Mouse (Mus musculus) ES-Bruce4 (cell line): Measurements from ENCODE around the gene Raver2. TPM values are rescaled to one million over a fixed set of nuclear protein-coding genes. Genes with fewer than 3 reads are reported as not detected.

Experiments used
- H3K27ac ChIP-seq: 2 replicates; pipeline ENCODE4 v1.5.1; 2012; ENCODE audit warnings: low read length, inconsistent platforms; ENCODE audit not compliant: insufficient read depth
- H3K27me3 ChIP-seq: 2 replicates; pipeline ENCODE4 v1.6.1; 2012; ENCODE audit warnings: mild to moderate bottlenecking, low read length, inconsistent platforms; ENCODE audit not compliant: control insufficient read depth, poor library complexity, insufficient read depth, severe bottlenecking
- H3K36me3 ChIP-seq: 2 replicates; pipeline ENCODE4 v1.6.1; 2012; ENCODE audit warnings: inconsistent platforms, mild to moderate bottlenecking, low read length, moderate library complexity; ENCODE audit not compliant: control insufficient read depth, poor library complexity, insufficient read depth, severe bottlenecking
- H3K4me1 ChIP-seq: one replicate; pipeline ENCODE4 v1.8.1; 2011; ENCODE audit warnings: low read length; ENCODE audit not compliant: control insufficient read depth, insufficient read depth
- H3K4me3 ChIP-seq: 2 replicates; pipeline ENCODE4 v1.5.1; 2011; ENCODE audit warnings: low read depth, mild to moderate bottlenecking, low read length
- H3K9ac ChIP-seq: 2 replicates; pipeline ENCODE4 v1.6.1; 2012; ENCODE audit warnings: low read depth, mild to moderate bottlenecking, inconsistent platforms; ENCODE audit not compliant: poor library complexity, severe bottlenecking
- H3K9me3 ChIP-seq: replicated peaks from 2 replicates; pipeline ENCODE4 v1.6.1; 2012; ENCODE audit warnings: mild to moderate bottlenecking, low read length, inconsistent platforms; ENCODE audit not compliant: control insufficient read depth, poor library complexity, insufficient read depth, severe bottlenecking
- CTCF ChIP-seq: IDR thresholded peaks from one replicate; pipeline ENCODE4 v1.8.1; 2011; ENCODE audit warnings: low read depth, low read length
- EP300 ChIP-seq: IDR thresholded peaks from 2 replicates; pipeline ENCODE4 v1.6.1; 2011; ENCODE audit warnings: low read depth, low read length; ENCODE audit not compliant: insufficient read depth
- POLR2A ChIP-seq: IDR thresholded peaks from one replicate; pipeline ENCODE4 v1.8.1; 2011; ENCODE audit warnings: low read length; ENCODE audit not compliant: insufficient read depth
- polyA plus RNA-seq: library from polyadenylated mRNA; stranded (reverse); fragments of >200 nt; gene quantifications from 2 replicates; pipeline ENCODE4 v1.2.4, GENCODE M21; 2011; ENCODE audit warnings: low read depth; ENCODE audit not compliant: missing spikeins, insufficient read depth, insufficient read length

Gene Raver2
- polyA plus RNA-seq, 1 experiment = 17.0 TPM

DNA sequence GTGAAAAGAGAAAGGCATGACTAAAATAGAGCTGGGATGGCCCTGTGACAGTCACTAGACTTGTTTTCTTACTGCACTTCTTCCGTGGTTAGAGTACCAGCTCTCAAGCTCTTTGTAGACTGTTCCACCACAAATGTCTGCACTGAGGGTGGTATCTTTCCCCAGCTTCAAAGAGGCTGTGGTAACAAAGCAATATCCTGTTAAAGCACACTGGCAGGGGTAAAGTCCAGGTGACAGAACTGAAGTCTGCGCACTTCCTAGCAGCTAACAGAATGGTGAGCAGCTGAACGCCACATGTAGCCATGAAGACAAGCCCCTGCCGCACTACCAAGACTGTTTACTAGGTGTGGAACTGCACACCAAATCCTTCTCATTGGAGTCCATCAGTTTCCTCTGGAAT lies 118.6 kb downstream of the Raver2 start:
- no peak overlapping the region for H3K4me3 ChIP-seq
- H3K27me3 ChIP-seq = no peaks in the 10 kb centered on the region
- no peak overlapping the region for H3K9ac ChIP-seq
- 0 out of 2 replicates have a peak, but pooled peaks cover 2% of the 10 kb centered on the region for H3K36me3 ChIP-seq
- H3K4me1 ChIP-seq = no peaks in the 10 kb centered on the region
- TF ChIP-seq CTCF (no peak), POLR2A (no peak), EP300 (no peak)
- no peak overlapping the region for H3K27ac ChIP-seq
- H3K9me3 ChIP-seq = no peaks in the 10 kb centered on the region

DNA sequence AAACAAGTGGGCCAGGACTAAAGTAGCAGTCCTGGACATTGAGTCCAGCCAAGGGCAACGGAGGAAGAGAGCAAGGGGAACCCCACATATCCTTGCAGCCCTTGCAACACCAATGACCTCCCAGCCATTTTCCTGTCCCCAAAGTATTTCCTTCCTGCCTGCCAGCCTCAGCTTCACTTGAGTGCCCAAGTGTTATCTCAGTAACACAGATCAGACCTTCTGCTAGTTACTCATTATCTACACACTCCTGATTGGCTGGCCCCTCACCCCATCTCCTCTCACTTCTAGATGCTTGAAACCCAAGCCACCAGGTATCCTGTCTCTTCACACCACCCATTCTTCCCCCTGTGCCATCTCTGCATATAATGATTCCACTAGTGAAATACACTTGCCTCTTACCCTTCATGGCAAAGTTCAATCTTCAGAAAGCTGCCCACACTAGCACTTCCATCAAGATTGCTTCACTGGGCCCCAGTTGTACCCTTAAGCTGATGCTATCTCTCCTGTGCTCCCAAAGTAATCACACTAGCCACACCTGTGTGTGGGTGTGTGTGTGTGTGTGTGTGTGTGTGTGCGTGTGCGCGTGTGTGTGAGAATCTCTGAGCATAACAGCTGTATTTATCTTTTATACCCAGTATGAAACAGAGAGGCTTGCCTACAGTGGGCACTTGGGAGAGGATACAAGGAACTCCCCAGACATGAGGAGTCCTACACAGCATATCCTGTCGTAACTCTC lies 123.6 kb downstream of the Raver2 start:
- Histone ChIP-seq H3K27me3 (no peaks in the 10 kb centered on the region), H3K36me3 (0 out of 2 replicates have a peak, but pooled peaks cover 2% of the 10 kb centered on the region), H3K27ac (no peak overlapping the region), H3K9ac (no peak overlapping the region), H3K9me3 (no peaks in the 10 kb centered on the region), H3K4me1 (no peaks in the 10 kb centered on the region), H3K4me3 (no peak overlapping the region)
- TF ChIP-seq POLR2A = no peak
- no peak for TF ChIP-seq CTCF
- TF ChIP-seq EP300 = no peak

DNA sequence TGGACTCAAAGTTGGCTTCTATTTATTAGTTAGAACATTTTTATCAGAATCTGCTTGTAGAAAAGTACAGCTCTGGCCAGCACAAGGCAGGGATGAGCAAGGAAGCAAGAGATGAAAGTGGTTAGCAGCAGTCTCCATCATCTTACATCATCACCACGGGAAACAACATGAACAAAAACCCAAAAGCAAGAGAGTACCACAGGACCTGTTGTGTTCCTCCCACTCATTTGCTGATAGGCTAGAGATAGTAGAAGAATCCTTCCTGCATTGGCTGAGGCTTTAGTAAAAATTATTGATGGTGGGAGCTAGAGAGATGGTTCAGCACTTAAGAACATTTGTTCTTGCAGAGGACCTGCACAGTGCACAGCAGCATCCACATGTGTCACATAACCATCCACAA lies 125.4 kb downstream of the Raver2 start:
- no peaks in the 10 kb centered on the region for H3K36me3 ChIP-seq
- TF ChIP-seq CTCF = no peak
- TF ChIP-seq POLR2A = no peak
- TF ChIP-seq EP300 = no peak
- no peaks in the 10 kb centered on the region for H3K27me3 ChIP-seq
- H3K9ac ChIP-seq = no peak overlapping the region
- no peak overlapping the region for H3K4me3 ChIP-seq
- H3K27ac ChIP-seq = no peak overlapping the region
- no peaks in the 10 kb centered on the region for H3K9me3 ChIP-seq
- no peaks in the 10 kb centered on the region for H3K4me1 ChIP-seq

DNA sequence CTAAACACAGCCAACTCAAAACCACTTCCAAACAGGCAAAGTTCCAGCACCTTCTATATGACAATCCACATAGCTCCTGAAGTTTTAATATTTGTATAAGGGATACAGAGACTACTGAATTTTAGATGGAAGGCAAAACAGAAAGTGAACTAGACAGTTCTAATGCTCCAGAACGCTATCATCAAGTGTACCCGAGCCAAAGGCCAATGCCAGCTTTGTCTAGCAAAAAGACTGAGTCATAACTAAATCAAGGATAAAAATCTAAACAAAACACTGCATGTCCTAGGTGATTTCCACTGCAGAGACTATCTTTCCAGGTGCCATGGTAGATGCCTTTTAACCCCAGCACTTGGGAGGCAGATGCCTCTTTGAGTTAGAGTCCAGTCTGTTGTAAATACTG lies 127.6 kb downstream of the Raver2 start:
- TF ChIP-seq POLR2A = no peak
- TF ChIP-seq CTCF = no peak
- TF ChIP-seq EP300 = no peak
- Histone ChIP-seq H3K36me3 (no peaks in the 10 kb centered on the region), H3K9ac (no peak overlapping the region)

DNA sequence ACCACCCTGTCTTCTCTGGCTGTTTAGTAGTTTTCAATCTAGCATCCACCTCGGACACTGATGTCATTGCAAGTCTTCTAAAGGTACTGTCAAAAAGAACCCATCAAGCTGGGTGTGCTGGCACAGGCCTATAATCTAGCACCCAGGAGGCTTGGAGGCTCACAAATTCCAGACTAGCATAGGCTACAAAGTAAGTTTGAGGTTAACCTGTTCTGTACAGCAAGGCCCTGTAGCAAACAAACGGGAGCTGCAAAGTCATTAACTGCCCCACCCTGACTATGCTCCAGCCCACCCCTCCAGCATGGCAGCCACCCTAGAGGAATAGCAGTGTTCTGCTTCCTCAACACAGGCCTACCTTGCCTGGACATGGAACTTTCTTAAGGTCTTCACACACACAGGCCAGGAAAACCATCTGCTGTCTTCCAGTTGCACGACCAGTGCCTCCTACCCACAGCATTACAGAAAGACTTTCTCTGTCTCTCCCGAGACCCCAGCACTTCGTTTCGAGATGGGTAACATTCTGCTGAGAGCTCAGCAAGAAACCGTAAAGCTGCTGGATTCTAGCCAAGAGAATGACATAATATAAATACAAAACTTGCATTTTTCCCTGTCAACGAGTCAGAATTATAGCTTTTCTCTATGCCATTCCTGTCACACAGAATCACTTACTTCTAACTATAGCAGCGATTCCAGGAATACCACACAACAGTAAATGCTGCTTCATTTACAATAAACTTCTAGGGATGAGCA lies 128.8 kb downstream of the Raver2 start:
- Histone ChIP-seq H3K36me3 (no peaks in the 10 kb centered on the region), H3K9ac (no peak overlapping the region), H3K4me3 (no peak overlapping the region), H3K27me3 (no peaks in the 10 kb centered on the region), H3K27ac (no peak overlapping the region), H3K4me1 (no peaks in the 10 kb centered on the region), H3K9me3 (no peaks in the 10 kb centered on the region)
- no peak for TF ChIP-seq CTCF
- no peak for TF ChIP-seq POLR2A
- TF ChIP-seq EP300 = no peak

More for the DNA sequence above, 127.6 kb downstream of the Raver2 start:
- no peak overlapping the region for H3K4me3 ChIP-seq
- H3K9me3 ChIP-seq = no peaks in the 10 kb centered on the region
- no peaks in the 10 kb centered on the region for H3K4me1 ChIP-seq
- H3K27ac ChIP-seq = no peak overlapping the region
- no peaks in the 10 kb centered on the region for H3K27me3 ChIP-seq

DNA sequence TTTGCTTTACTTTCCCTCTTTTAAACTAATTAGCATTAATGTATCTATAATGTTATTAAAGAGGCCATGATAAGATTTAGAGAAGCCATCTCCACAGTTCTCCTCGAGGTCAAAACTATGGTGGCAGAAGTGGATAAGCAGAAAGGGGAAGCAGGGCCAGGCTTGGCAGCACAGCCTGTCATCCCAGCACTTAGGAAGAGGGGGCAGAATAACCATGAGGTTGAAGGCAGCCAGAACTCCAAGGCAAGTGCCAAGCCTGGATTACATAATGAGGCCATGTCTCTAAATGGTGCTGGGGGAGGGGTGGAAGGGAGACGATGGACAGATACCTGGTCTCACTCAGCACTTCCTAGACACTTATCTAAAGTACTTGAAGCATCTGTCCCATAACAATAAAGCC lies 129.6 kb downstream of the Raver2 start:
- H3K36me3 ChIP-seq = no peaks in the 10 kb centered on the region
- H3K4me1 ChIP-seq = no peaks in the 10 kb centered on the region
- no peak overlapping the region for H3K9ac ChIP-seq
- H3K27ac ChIP-seq = no peak overlapping the region
- H3K27me3 ChIP-seq = no peaks in the 10 kb centered on the region
- no peaks in the 10 kb centered on the region for H3K9me3 ChIP-seq
- TF ChIP-seq POLR2A (no peak), CTCF (no peak), EP300 (no peak)
- no peak overlapping the region for H3K4me3 ChIP-seq
